Mouse (Mus musculus) brain, embryonic 14.5 days (tissue): ENCODE measurements around the gene Vmn1r40. TPM values are rescaled to one million over a fixed set of nuclear protein-coding genes. Genes with fewer than 3 reads are reported as not detected.
A peak's percentile ranks its signal among the peaks of the same experiment; 100 is the strongest.

Experiments used
- DNase-seq: peaks from one replicate; pipeline ENCODE4 v3.0.0-alpha.2; 2011; ENCODE audit warnings: low read depth
- CTCF ChIP-seq: fragments of 200-500 bp; IDR thresholded peaks from 2 replicates; pipeline ENCODE4 v1.5.1; 2012; ENCODE audit warnings: inconsistent platforms, mild to moderate bottlenecking, moderate library complexity, borderline replicate concordance; ENCODE audit not compliant: insufficient read depth, insufficient read length; ENCODE audit errors: extremely low read depth
- POLR2A ChIP-seq: fragments of 200-500 bp; IDR thresholded peaks from 2 replicates; pipeline ENCODE4 v1.6.1; 2012; ENCODE audit warnings: mild to moderate bottlenecking, inconsistent platforms, borderline replicate concordance; ENCODE audit not compliant: poor library complexity, insufficient read depth, insufficient read length, severe bottlenecking; ENCODE audit errors: extremely low read depth
- polyA plus RNA-seq: library from polyadenylated mRNA; depleted of rRNA; stranded (reverse); fragments of >200 nt; gene quantifications from 2 replicates; pipeline ENCODE4 v1.2.3, GENCODE M21; 2012; rRNA removed

The Vmn1r40 gene
- polyA plus RNA-seq, 1 experiment: 0.05 TPM

GRCm38 (mm10) chr6:89673135-89673780 is 34.1 kb upstream of the Vmn1r40 start:
- TF ChIP-seq CTCF (no peak), POLR2A (no peak)
- peak; percentile 24 for DNase-seq

- no peak for DNase-seq
Measured at GRCm38 (mm10) chr6:89678522-89678921, 28.8 kb upstream of the Vmn1r40 start.

GRCm38 (mm10) chr6:89679291-89679835 is 28.0 kb upstream of the Vmn1r40 start:
- TF ChIP-seq POLR2A: no peak
- TF ChIP-seq CTCF: peak; percentile 96
- DNase-seq: peak; percentile 81

More at GRCm38 (mm10) chr6:89678522-89678921, 28.8 kb upstream of the Vmn1r40 start:
- TF ChIP-seq CTCF (no peak), POLR2A (no peak)

- DNase-seq: peak; percentile 82
- TF ChIP-seq CTCF (peak; percentile 97), POLR2A (no peak)
Measured at GRCm38 (mm10) chr6:89680155-89680554, 27.2 kb upstream of the Vmn1r40 start.

GRCm38 (mm10) chr6:89684231-89684630 is 23.1 kb upstream of the Vmn1r40 start:
- TF ChIP-seq CTCF (peak; percentile 21; the same call in 1 of the 2 replicates), POLR2A (no peak)

GRCm38 (mm10) chr6:89687100-89687499 is 20.2 kb upstream of the Vmn1r40 start:
- DNase-seq: no peak
- TF ChIP-seq CTCF (no peak), POLR2A (no peak)

More at GRCm38 (mm10) chr6:89684231-89684630, 23.1 kb upstream of the Vmn1r40 start:
- DNase-seq: peak; percentile 42

GRCm38 (mm10) chr6:89706624-89707023 is 716 bp upstream of the Vmn1r40 start:
- TF ChIP-seq CTCF (no peak), POLR2A (no peak)
- no peak for DNase-seq

- DNase-seq: no peak
- no peak for TF ChIP-seq CTCF
- TF ChIP-seq POLR2A: no peak
Measured at GRCm38 (mm10) chr6:89718051-89718450, 10.7 kb downstream of the Vmn1r40 start.

- DNase-seq: no peak
- TF ChIP-seq POLR2A (no peak), CTCF (no peak)
Measured at GRCm38 (mm10) chr6:89740466-89740865, 33.1 kb downstream of the Vmn1r40 start, which contains the start of gene Vmn1r41. Gene Vmn1r41, plus strand, starts transcription at chr6:89740766.

- TF ChIP-seq CTCF: no peak
- TF ChIP-seq POLR2A: no peak
- no peak for DNase-seq
Measured at GRCm38 (mm10) chr6:89742811-89743210, 35.5 kb downstream of the Vmn1r40 start.

Other genes with a start within 250 kb of the Vmn1r40 start
- gene Chchd6, start 111.9 kb upstream of the Vmn1r40 start, polyA plus RNA-seq: 142 and 219 TPM in 2 replicates
- 9.6 and 11.0 TPM in 2 replicates for gene Txnrd3, start 63.6 kb upstream of the Vmn1r40 start, polyA plus RNA-seq
- gene Vmn1r41, start 33.2 kb downstream of the Vmn1r40 start, polyA plus RNA-seq: not detected in 2 replicates
- gene Vmn1r42, start 168.9 kb downstream of the Vmn1r40 start, polyA plus RNA-seq: not detected in 2 replicates
- not detected in 2 replicates for gene Vmn1r43, start 168.9 kb downstream of the Vmn1r40 start, polyA plus RNA-seq
- not detected in 2 replicates for gene Vmn1r44, start 176.1 kb downstream of the Vmn1r40 start, polyA plus RNA-seq
- gene Vmn1r45, start 233.1 kb downstream of the Vmn1r40 start, polyA plus RNA-seq: not detected in 2 replicates